Mouse (Mus musculus): ENCODE data around the gene Fam161b.
"Not testable (repeated sequence)": the region's sequence is repeated elsewhere in the genome, so short reads cannot be mapped to it uniquely, and the experiment has no call there.

Gene Fam161b

DNA sequence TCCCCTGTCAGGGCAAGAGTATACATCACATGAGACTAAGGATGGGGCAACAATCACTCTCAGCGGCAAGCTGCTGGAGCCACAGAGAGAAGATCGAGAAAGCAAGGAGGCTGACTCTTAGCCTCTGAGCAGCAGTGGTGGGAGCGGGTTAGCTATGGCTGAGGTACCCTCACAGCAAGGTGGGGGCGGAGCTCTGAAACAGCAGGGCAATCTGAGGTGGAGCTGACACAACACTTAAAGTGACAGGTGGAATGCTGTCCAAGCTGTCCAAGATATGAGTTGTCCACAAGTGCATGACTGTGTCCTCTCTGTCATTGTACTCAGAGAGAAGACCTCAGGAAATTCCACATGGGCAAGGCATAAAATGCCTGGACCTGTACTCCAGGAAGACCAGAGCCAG, 20.7 kb upstream of the Fam161b start:
- in situ Hi-C loops (cut with MboI, MseI): no loop called here

DNA sequence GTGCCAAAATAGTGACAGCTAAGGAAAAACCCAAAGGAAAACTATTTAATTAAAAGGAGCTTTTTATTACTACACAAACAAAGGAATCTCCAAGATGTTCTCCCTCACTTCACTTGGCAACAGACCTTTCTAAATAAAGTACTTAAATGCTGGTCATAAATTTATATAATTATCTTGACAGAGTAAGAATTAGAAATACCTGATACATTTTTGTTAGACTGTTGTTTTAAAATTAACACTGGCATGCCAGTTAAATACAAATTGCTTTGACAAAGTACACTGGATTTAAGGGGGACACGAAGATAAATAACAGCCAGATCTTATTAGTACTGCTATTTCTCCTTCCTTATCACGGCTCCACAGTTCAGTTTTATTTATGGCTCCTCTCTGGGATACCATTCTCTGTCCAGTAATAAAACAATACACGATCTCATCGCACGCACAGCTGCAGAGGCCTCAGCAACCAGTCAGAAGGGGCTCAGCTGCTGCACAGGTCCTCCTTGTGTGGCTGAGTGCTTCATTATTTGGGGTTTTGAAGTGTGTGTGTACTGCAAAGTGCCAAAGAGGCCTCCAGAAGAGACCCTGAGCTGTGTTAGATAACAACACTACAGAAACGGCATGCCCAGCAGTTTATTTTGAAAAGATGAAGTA, 12.3 kb upstream of the Fam161b start:
- in situ Hi-C loops (cut with MboI, MseI): no loop called here

DNA sequence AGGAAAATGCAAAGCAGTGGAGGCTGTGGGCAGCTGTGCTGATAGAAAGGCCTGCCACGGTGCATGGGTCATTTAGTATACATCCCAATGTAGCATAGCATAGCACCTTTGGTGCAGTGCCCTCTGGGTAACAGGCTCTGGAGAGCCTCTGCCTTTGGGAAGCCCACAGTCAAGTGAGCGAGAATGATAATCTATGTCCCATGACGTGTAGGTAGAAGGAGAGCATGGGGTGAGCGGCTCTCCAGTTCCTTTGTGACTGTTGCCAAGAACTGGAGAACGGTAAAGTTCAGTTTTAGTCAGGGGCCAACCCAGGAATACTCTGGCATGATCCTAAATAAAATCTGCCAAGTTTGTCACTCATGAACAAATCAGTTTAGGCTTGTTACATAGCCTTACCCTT, 10.0 kb upstream of the Fam161b start:
- in situ Hi-C loops (cut with MboI, MseI): no loop called here

DNA sequence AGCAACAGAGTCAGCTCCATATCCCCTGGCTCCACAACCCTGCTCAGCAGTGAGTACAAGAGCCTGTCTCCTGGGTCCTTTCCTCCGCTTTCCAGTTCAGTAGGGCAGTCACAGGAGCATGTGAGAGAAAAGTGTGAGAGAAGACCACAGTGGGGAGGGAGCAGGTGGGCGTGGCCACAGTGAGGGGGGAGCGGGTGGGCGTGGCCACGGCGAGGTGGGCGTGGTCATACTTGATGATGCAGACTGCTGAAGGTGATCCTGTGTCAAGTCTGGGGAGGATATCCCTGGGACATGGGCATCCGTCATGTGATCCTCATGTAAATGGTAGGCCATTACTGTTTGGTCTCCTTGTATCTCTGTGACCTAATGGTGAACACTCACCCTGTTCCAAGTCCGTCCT, 5.3 kb upstream of the Fam161b start:
- in situ Hi-C loops (cut with MboI, MseI): no loop called here

DNA sequence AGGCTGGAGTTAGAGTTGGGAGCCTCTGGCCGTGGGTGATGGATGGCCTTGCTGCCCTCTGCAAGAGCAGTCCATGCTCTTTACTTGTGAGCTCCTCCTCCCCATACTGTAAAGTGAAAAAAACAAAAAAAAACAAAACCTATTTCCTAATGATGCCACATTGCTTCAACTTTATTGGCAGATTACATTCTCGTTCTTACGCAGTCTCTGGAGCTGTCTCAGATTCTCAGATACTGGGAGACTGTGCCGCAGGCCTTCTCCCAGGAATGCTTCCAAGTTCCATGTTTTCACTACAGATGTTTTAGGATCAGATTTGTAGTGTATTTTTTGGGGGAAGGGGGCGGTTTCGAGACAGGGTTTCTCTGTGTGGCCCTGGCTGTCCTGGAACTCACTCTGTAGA, 3.5 kb upstream of the Fam161b start:
- in situ Hi-C loops (cut with MboI, MseI): no loop called here

DNA sequence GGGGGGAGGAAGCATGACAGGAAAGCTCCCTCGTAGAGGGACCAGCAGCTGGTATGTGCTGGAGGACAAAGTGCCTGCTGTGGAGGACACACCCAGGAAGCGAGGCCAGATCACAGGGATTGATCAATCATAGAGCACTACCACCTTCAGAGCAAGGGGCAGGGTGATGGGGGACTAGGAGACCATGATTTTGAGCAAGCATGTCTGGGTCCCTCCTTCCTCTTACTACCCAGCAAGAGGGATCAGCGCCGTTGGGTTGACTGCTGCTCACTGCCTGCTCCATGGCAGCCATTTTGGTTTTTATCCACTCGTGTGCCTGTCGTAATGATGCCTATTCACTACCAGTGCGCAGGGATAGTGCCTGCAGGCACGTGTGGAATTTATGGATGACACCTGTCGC, 2.7 kb upstream of the Fam161b start:
- in situ Hi-C loops (cut with MboI, MseI): no loop called here

DNA sequence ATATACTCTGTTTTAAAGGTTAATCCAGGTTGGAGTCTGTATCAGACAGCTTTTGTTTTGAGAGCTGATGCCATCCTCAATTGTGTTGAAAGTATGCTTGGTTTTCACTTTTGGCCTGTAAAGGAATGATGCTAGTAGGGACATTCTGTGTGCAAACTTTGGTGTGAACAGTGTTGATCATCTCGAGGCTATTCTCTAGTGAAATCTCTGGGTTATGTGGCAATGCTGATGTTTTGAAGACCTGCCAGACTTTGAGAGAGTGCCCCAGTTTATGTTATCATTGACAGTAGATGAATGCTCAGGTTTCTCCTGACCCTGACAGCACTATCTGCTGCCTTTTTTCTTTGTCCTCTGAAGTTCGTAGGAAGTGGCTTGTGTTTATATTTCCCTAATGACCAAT, 1.2 kb upstream of the Fam161b start:
- in situ Hi-C loops (cut with MboI, MseI): no loop called here

DNA sequence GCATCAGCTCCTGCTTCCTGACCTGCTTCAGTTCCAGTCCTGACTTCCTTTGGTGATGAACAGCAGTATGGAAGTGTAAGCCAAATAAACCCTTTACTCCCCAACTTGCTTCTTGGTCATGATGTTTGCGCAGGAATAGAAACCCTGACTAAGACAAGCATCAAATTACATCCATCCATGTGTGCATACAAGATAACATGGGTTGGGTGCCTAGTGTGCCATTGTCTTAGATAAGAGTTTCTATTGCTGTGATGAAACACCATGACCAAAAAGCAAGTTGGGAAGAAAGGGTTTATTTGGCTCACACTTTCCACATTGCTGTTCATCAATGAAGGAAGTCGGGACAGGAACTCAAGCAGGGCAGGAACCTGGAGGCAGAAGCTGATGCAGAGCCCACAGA, 2.9 kb downstream of the Fam161b start:
- in situ Hi-C loops (cut with MboI, MseI): not testable (repeated sequence)

DNA sequence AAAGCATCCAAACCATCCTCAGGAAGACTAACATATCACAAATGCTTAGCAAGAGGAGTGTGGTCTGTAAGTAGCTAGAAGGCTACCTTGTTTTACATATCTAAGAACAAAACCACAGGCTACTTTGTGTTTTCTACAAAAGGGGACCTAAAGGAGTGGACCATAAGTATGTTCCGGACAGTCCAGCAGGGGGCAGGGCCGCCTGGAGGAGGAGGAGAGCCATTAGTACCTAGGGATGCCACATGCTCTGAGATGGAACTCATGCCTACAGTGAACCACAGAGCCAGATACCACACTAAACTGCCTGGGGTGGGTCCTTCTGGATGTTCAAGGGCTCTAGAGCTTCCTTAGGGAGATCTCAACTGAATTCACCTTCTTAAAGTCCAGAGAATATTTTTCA, 14.4 kb downstream of the Fam161b start:
- in situ Hi-C loops (cut with MboI, MseI): no loop called here

DNA sequence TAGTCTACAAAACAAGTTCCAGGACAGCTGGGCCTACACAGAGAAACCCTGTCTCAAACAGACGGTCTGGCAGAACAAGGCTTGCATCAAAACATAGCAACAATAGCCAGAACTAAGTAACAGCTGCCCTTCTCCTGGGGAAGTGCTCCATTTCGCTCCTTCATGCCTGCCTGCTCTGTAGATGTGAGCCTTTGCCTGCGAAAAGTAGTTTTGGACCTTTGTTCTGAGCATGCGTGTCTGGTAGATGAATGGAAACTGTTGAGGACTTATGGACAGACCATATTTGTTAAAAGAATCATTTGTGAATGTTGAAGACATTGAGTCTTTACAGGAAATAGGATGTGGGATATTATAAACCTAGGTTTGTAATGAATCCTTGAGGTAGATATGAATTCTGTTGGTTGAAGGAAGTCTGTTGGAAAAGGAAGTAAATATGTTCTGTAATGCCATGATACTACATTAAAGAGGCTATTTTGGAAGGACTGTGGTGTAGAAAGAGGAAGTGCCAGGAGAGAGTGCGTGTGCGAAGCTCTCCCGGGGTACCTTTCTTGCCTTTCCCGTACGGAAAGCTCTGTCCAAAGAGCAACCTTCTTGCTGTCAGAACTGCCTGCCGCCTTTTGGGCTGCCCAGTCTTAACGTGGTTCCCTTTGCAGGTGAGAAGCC, 24.5 kb downstream of the Fam161b start:
- in situ Hi-C loops (cut with MboI, MseI): no loop called here

DNA sequence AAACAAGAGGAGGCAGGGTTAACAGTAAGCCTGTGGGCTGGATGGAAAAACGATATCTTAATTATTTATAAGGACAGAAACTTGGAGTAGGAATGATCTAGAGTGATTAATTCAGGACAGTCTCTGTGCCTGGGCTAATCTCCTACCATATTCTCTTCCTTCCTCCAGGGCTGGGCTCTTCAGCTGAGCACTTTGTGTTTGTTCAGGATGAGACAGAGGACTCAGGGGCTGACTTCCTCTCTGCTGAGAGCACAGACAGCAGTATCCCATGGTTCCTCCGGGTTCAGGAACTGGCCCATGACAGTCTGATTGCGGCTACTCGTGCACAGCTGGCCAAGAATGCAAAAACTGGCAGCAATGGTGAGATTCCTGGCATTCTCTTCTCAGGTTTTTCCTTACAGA, 34.5 kb downstream of the Fam161b start:
- in situ Hi-C loops (cut with MboI, MseI): no loop called here

DNA sequence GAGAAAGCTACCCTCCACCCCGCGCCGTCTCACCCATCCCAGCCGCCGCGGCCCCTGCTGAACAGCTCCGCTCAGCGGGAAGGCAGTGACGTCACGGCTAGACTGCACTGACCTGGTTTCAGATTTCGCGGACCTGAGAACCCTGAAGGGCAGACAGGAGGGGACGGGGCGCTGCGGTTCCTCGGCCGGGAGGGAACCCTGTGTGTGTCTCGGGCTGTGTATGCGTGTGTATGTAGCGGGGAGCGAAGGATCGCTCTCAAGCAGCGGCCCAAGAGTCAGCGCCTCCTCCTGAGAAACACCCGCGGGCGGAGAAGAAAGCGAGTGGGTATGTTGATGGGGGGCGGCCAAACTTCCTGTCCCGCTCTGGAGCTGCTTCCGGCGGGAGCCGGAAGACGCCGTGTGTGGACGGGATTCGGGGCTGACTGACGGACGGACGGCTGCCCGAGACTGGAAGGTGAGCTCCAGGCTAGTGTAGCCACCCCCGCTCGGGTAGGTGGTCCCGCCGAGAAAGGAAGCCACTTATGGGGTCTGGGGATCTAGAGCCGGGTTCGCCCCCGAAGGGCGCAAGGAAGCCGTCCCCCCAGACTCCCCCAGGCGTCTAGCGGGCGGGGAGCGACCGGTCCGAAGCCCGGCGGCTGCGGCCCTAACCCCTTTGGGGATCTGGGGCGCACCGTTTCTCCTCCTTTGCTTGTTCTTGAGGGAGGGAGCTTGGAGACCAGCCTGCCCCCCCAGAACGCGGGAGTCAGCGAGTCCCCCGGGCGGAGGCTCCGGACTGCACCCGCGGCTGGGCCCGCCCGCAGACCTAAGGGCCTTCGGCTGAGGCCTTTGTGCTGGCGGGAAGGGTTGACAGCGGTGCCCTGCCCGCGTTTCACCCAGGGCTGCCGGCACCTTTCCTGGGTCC, 44.7 kb downstream of the Fam161b start, which contains the start of gene Zfp410:
Gene Zfp410 (plus strand): TSS at position 132 of the 901 bp plus-strand sequence.
- in situ Hi-C loops (cut with MboI, MseI): no loop called here

DNA sequence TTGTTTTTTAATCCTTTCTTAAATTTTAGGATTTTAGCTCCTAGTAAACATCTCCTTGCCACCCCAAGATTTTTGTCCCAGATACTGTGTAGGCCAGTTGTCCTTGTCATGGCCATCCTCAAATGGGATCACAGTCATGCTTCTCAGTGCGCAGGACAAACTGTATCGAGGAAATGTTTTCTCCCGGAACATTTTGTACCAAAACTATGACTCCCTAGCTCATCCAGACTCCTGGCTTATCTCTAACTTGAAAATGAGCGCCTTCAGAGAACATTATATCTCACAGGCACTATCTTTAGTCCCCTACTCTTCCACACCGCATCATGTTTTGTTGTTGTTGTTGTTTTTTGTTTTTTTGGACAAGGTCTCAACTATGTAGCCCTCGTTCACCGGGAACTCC, 45.6 kb downstream of the Fam161b start:
- in situ Hi-C loops (cut with MboI, MseI): no loop called here

DNA sequence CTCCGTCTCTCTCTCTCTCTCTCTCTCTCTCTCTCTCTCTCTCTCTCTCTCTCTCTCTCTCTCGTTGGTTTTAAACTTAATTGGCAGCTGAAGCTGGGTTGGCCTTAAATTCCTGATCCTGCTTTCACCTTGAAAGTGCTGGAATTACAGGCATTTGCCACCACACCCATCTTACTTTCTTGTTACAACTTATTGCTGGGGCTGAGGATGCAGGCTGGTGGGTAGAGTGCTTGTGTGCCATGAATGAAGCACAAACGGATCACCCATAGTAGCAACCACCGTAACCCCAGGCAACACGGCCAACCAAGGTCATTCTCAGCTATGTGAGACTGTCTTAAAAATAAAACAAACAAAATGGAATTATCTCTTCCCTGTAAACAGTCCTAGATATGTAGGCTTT, 50.3 kb downstream of the Fam161b start:
- in situ Hi-C loops (cut with MboI, MseI): no loop called here

DNA sequence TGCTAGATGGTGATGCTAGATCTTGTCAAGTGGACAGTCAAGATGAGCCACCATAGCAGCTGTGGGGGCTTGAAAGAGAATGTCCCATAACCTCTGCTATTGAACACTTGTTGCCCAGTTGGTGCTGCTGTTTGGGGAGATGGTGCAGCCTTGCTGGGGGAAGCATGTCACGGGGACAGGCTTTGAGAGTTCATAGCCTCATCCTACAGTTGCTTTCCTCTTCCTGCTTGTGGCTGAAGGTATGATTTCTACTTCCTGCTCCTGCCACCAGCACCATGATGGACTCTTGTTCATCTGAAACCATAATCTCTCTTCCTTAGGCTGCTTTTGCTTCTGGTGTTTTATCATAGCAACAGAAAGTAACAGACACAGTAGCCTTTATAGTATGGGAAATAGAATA, 57.1 kb downstream of the Fam161b start:
- in situ Hi-C loops (cut with MboI, MseI): no loop called here

DNA sequence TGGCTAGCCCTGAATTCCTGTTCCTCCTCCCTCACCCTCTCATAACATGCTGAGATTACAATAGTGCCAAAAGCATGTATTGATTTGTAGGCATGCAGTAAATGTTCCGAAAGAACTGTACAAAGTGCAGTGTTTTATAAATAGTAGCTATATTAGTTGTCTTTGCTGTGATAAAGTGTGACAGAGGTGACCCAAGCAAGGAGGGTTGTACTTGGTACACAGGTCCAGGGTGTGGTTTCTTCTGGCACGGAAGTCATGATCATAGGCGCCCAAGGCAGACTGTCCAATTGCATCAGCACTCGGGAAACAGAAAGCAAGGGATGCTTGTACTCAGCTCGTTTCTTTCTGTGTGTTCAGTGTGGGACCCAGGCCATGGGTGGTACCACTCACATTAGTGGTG, 57.5 kb downstream of the Fam161b start:
- in situ Hi-C loops (cut with MboI, MseI): no loop called here

DNA sequence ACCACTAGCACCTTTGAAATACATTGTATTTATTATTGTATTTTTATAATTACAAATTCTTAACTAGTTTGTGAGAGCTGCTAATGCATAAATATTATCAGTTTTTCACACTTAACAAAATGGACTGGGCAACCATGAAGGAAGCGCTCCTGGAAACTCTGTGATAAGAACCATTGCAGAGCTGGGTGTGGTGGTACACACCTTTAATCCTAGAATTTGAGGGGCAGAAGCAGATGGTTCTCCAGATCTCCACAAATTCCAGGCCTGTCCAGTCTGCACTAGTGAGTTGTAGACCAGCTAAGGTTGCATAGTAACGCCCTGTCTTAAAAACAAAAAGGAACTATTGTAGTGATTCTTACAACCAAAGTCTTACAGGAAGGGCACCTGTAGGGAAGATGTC, 62.4 kb downstream of the Fam161b start:
- in situ Hi-C loops (cut with MboI, MseI): no loop called here

DNA sequence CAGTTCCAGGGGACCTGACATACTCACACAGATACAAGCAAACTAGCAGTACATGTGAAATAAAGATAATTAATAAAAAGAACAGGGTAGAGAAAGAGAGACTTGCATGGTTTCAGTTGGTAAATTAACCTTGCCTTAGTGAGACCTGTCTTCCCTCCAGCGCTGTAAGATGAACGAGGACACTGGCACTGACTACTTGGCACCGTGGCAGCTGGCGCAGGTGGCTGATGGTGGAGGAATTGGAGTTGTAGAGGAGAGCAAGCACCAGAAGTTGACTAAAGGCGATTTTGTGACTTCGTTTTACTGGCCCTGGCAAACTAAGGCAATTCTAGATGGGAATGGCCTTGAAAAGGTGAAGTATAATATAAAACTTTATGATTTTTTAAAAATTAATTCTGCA, 63.8 kb downstream of the Fam161b start:
- in situ Hi-C loops (cut with MboI, MseI): no loop called here
